Mouse (Mus musculus): ENCODE results near the gene Fam171a2.
"Not testable (repeated sequence)": the region's sequence is repeated elsewhere in the genome, so short reads cannot be mapped to it uniquely, and the experiment has no call there.

Gene Fam171a2

DNA sequence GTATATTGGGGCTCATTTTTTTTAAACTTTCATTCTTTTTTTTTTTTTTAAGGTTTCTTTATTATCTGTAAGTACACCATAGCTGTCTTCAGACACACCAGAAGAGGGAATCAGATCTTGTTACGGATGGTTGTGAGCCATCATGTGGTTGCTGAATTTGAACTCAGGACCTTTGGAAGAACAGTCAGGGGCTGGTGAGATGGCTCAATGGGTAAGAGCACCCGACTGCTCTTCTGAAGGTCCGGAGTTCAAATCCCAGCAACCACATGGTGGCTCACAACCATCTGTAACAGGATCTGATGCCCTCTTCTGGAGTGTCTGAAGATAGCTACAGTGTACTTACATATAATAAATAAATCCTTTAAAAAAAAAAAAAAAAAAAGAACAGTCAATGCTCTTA, 37.1 kb downstream of the Fam171a2 start:
- not testable (repeated sequence) for DNase-seq (ENCODE audit: low spot score)

- no peak for DNase-seq (ENCODE audit: low spot score)
These were observed 37.6 kb downstream of the Fam171a2 start for GRCm38 (mm10) chr11:102409795-102410330.

DNA sequence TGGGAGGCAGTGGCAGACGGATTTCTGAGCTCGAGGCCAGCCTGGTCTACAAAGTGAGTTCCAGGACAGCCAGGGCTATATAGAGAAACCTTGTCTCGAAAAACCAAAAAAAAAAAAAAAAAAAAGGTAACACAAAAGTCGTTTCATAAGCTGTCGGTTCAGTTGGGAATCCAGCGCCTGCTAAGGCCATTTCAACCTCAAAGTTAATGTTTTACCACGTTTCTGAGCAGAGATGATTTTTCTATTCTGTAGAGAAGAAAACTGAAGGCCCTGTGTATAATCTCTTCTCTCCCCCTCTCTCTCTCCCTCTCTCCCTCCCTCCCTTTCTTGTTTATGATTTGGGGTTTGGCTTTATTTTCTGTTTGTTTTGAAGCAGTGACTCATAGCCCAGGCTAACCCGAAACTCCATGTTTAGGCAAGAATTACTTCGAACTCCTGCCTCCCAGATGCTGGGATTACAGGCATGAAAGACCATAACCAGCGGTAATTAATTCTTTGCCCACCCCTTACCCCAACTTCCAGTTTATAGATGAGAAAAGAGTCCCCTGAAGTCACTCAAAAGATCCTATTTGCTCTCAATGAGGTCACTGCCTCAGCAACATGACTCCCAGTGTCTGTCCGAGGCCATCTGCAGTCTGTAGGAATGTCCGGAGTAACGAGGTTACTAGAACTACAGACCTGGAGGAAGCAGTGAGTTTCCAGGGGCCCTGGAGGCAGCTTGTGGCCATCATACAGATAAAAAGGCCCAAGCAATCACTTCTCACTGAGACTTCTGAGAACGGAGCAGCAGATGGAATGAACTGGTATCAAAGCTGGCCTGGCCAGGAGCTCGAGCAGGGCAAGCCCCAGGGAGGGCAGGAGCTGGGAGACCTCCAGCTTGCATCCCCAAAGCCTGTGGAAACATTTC, 38.3 kb downstream of the Fam171a2 start:
- no peak for DNase-seq (ENCODE audit: low spot score)

DNA sequence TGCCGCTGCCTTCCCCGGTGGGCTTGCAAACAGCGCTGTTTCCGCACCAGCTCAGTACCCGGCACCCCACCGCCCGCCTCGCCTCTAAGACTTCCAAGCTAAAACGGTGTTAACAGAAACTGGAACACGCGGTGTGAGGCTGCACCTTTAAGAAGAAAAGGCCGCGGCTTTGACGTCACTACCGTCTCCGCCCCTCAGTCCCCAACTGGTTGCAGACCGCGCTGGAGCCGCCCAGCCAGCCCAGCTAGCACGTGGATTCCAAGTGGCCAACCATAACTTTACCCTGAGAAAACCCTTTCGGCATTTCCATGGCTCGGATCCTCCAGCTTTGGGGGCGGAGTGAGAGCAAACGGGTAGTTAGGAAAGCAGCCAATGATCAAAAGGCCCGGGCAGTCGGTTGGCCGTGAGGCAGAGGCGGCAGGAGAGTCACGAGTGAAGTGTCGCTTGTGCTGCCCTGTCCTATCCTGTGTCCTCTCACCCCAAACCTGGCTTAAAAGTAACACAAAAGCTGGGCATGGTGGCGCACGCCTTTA, 39.1 kb downstream of the Fam171a2 start:
- DNase-seq (ENCODE audit: low spot score) = peak; percentile 94

GRCm38 (mm10) chr11:102407834-102408215, 39.7 kb downstream of the Fam171a2 start, which contains the start of gene Slc25a39:
Gene Slc25a39, minus strand, starts transcription at chr11:102407946.
- DNase-seq (ENCODE audit: low spot score) = no peak

DNA sequence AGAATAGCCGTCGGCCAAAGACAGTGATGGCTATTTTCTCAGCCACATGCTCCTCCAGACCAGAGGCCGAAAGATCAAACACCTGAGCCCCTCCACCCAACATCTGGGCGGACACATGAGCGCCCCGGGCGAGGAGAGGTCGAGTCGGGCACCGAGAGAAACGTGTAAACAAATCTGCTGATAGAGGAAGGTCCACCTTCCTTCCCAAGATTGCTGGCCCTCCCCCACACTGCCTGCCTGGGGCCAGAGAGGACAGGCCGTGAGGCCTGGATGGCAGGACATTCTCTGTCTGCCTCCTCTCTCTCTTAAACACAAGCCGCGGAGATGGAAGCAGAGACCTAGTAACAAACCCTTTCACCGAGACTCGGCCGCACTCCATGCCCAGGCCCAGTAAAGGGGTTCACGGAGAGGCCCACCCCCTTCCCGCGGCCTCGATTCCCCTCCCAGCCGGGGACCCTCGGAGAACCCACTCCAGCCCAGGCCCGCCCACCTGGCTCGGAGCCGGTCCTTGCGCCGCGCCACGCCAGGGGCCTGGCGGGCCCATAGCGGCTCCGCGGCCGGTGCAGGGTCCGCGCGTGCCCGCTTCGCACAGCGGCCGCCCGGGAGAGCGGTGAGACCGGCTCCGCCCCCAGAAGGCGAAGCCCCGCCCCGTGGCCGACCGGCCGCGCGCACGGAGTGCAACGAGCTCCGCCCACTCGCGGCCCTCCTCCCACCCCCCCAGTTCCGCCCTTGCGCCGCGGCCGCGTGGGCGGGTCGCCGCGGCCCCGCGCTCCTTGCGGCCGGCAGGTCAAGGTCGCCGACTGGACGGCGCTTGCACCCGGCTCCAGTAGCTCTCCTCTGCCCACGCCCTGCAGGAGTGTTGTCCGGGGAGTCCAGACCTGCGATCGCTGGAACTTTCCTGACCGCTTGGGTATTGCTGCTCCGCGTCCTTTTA, 40.3 kb downstream of the Fam171a2 start:
- peak; percentile 96 for DNase-seq (ENCODE audit: low spot score)

DNA sequence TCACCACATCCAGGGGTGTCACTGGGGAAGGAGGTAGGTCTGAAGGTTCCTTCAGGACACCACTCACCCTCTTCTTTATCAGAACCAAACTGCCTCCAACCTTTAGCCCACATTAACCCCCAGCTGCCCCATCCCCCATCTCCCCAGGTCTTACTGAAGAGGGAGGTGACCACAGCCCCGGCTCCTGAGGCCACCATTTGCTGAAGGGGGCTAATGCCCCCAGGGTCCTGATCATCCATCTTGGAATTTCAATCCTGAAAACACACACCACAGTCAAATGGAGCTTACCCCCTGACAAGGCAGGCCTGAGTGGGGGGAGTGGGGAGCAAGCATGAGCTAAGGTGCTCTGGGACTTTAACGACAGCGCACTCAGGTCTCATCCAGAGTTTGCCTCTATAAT, 41.1 kb downstream of the Fam171a2 start:
- no peak for DNase-seq (ENCODE audit: low spot score)

DNA sequence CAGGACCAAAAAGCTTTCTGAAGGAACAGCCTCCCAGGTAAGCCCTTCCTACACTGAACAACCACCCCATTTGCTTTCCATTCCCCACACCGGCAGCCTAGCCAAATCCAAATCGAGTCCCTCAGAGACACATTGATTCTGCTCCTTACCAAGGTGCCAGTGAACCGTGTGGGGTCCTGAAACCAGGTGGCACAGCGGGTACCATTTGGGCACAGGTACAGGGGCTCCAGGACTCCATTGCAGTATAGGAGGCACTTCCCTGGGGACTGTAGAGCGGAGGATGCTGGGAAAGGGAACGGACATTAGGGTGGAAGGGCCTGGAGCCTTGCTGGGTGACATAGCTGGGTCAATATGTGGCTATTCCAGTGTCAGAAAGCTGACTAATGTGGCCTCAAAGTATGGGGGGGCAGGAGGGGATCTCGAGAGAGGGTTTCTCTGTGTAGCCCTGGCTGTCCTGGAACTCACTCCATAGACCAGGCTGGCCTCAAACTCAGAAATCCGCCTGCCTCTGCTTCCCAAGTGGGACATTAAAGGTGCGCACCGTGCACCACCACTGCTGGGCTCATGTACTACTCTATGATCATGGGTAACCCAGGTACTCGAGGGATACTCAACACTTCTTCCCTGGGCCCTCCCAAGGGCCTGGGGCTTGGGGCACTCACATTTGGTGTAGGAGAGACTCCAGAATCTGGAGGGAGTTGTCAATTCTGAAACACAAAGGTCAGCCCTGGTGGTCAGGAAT, 41.8 kb downstream of the Fam171a2 start:
- DNase-seq (ENCODE audit: low spot score) = no peak

- no peak for DNase-seq (ENCODE audit: low spot score)
These were observed 43.1 kb downstream of the Fam171a2 start for GRCm38 (mm10) chr11:102404161-102405010.

DNA sequence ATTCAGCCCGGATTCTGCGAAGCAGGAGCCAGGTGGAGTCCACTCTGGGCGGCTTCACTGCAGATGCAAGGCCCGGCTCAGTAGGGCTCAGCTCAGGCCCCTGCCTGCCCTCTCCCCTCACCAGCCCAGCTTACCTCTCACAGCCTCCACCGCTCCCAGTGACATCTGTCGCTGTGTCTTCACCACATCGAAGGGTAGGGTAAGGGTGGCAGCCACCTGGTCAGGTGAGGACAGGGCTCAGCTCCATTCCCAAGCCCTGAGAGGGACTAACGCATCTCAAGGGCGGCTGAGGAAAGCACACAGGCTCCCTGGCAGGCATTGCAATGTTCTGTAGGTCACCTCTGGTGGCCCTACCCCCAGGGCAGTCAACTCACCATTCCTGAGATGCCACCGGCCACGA, 43.8 kb downstream of the Fam171a2 start:
- DNase-seq (ENCODE audit: low spot score) = no peak

DNA sequence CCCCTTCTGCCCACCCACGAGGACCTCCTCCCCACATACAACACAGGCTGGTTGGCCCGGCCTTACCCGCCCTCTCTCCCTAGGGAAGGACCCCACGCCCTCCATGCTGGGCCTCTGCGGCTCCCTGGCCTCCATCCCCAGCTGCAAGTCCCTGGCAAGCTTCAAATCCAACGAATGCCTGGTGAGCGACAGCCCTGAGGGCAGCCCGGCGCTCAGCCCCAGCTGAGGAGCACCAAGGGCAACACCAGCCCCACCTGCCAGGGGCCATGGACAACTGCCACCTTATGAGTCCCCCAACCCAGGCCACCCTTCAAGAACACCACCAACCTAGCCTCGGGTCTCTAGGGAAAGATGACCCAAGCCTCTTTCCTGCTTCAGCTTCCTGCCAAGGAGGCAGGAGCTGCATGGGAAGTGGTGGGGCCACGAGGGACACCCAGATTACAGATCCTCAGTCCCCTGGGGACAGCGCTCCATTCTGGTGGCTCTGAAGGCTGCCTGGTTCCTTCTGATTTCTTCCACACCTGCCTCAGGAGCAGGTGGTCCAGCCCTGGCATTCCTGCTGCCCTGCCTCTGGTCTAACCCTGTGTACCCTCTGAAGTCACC, 45.5 kb downstream of the Fam171a2 start:
- no peak for DNase-seq (ENCODE audit: low spot score)

GRCm38 (mm10) chr11:102400513-102401084, 46.9 kb downstream of the Fam171a2 start:
- DNase-seq (ENCODE audit: low spot score) = no peak

GRCm38 (mm10) chr11:102399610-102400072, 47.8 kb downstream of the Fam171a2 start:
- DNase-seq (ENCODE audit: low spot score) = no peak

- no peak for DNase-seq (ENCODE audit: low spot score)
These were observed 48.4 kb downstream of the Fam171a2 start for GRCm38 (mm10) chr11:102399107-102399506.

DNA sequence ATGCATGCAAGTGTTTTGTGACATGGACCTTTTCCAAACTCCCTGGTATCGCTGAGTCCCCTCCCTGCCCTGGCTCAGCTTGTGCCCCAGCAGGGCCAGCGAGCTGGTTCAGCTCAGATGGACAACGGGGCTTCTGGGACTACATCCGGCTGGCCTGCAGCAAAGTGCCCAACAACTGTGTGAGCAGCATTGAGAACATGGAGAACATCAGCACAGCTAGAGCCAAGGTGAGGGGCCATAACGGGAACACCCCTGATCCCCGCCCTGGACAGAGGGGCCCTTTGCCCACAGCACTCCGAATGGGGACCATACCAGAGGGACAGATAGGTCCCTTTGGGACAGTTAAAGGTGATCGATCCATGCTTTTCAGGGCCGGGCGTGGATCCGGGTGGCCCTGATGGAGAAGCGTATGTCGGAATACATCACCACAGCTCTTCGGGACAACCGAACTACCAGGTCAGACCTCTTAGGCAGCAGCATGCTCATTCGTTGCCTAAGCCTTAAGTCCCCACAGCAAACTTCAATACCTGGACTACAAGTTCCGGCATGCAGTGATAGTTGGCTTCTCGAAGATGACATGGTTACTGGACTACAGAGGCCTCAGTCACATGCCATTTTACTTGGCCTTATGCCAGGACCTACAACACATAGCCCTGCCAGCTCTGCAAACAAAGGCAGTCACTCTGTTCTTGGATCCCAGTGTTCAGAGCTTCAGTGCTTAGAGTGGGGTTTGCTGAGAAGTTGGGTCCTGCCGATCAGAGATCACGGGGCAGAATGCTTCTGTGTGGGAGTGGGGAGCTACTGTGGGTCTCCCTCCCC, 49.3 kb downstream of the Fam171a2 start:
- DNase-seq (ENCODE audit: low spot score) = no peak

DNA sequence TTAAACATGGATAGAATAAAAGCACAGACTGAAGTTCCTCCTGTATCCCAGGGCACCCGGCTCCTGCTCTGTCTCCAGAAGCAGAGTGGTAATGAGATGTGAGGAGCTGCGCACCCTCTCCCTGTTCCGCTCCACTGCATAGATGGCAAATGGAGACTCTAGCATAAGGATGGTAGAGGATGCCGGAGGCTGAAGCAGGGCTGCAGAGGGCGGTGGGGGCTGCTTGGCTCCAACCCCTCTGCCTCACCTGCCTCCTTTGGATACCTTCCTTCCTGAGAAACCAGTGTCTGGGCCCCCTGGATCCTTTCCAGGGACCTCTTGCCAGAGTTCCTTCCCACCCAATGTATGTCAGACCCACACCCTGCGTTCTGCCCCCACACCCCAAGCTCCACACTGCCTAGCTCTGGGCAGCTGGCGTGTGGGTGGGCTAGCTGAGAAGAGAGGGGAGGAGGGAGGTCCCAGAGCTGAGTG, 50.8 kb downstream of the Fam171a2 start:
- no peak for DNase-seq (ENCODE audit: low spot score)

GRCm38 (mm10) chr11:102396263-102396662, 51.2 kb downstream of the Fam171a2 start:
- no peak for DNase-seq (ENCODE audit: low spot score)

- no peak for DNase-seq (ENCODE audit: low spot score)
These were observed 52.2 kb downstream of the Fam171a2 start for GRCm38 (mm10) chr11:102395250-102395649.

All from ovary, postnatal 36 days (tissue).